Mouse (Mus musculus) inflammation-experienced regulatory T-cells, adult 6 months (primary cell): ENCODE measurements around the gene Gm15448. TPM values are rescaled to one million over a fixed set of nuclear protein-coding genes. Genes with fewer than 3 reads are reported as not detected.
"Not testable (repeated sequence)": the region's sequence is repeated elsewhere in the genome, so short reads cannot be mapped to it uniquely, and the experiment has no call there.

ENCODE experiments used
- ATAC-seq: one replicate; pipeline ENCODE4 v1.8.0; 2017
- polyA plus RNA-seq, 3 experiments: library from polyadenylated mRNA; unstranded; fragments of 100-300 nt; shearing (Covaris generic); gene quantifications; one replicate each; pipeline ENCODE4 v1.2.1; 2017

Gm15448 gene
- not detected for polyA plus RNA-seq

DNA sequence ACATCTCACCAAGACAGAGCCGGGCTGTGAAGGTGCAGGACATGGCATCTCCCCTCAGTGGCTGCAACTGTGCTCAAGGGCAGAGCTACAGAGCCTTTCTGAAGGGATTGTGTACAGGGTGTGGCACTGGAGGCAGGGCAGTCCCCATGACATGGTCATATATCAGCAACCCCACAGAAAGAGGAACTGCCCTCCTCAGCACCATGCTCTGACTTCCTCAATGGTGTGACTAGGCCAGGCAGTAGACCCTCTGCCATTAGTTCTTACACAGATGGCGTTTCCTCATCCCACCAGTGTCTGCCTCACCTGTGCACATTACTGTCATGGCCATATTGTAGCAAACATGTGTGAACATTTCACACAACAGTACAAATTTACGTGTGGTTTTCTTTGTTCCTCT, at the start of gene Gm15448:
TSS of gene Gm15448 (minus strand) at position 89 of the 400 bp plus-strand sequence.
- ATAC-seq, result not testable (repeated sequence)

DNA sequence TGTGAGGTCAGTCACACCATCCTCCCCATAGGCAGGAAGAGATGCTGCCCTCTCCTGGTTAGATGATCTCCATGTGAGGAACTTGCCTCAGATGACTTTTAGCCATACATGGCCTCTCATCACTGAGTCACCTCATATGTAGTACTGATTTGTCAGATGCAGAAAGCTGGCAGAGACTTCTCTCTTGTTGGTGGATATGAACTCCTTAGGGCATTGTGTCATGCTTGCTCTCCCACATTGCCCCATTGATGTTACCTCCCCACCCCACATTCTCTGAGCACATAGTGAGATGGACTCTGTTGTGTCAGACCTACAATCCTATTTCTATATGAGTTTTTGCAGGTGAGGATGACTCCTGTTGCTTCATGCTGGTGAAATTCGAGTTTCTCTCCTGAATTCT, 49.5 kb upstream of the Gm15448 start:
- not testable (repeated sequence) for ATAC-seq

DNA sequence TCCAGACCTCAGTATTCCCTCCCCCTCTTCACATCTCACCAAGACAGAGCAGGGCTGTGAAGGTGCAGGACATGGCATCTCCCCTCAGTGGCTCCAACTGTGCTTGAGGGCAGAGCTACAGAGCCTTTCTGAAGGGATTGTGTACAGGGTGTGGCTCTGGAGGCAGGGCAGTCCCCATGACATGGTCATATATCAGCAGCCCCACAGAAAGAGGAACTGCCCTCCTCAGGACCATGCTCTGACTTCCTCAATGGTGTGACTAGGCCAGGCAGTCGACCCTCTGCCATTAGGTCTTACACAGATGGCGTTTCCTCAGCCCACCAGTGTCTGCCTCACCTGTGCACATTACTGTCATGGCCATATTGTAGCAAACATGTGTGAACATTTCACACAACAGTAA, 19.5 kb upstream of the Gm15448 start, which contains the start of gene Pira2:
TSS of gene Pira2 (minus strand) at position 101 of the 400 bp plus-strand sequence.
- not testable (repeated sequence) for ATAC-seq

GRCm38 (mm10) chr7:3837854-3838253, 12.4 kb upstream of the Gm15448 start:
- not testable (repeated sequence) for ATAC-seq

GRCm38 (mm10) chr7:3830633-3831032, 5.1 kb upstream of the Gm15448 start:
- not testable (repeated sequence) for ATAC-seq

GRCm38 (mm10) chr7:3811912-3812311, 13.6 kb downstream of the Gm15448 start:
- ATAC-seq, result not testable (repeated sequence)

DNA sequence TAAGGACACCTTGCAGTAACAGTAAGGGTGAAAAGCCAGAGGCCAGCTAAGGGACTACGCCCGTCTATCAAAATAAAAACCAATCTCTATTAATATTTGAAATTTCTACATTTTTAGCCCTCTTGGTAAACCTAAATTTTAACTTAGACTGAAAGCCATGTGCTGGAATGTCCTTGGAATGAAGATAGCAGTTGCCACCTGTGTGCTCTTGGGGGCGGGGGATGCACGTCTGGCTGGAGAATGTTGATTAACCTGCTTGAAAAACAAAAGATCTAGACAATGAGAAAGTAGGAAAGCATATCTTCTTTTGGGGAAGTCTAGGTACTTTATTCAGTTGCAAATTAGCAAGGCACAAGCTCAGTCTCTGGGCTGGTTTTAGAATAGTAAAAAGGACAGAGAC, 22.6 kb downstream of the Gm15448 start:
- not testable (repeated sequence) for ATAC-seq

GRCm38 (mm10) chr7:3799940-3800339, 25.5 kb downstream of the Gm15448 start:
- ATAC-seq, result not testable (repeated sequence)

- not testable (repeated sequence) for ATAC-seq
Observed at GRCm38 (mm10) chr7:3796286-3796685, 29.2 kb downstream of the Gm15448 start.

Other genes with a start within 250 kb of the Gm15448 start
- gene Oscar, start 209.5 kb downstream of the Gm15448 start, polyA plus RNA-seq, result not detected
- gene Ndufa3, start 208.3 kb downstream of the Gm15448 start, polyA plus RNA-seq, result 100 to 1,000 TPM; 608 to 774 (median 726) TPM
- 10 to 100 TPM; 11.9 to 17.0 (median 15.0) TPM for gene Tfpt, start 195.8 kb downstream of the Gm15448 start, polyA plus RNA-seq
- 100 to 1,000 TPM in 1 of 3 experiments, 10 to 100 TPM in 2; 82.2 to 102 (median 91.2) TPM for gene Prpf31, start 195.7 kb downstream of the Gm15448 start, polyA plus RNA-seq
- gene Cnot3, start 180.4 kb downstream of the Gm15448 start, polyA plus RNA-seq, result 10 to 100 TPM; 30.0 to 47.0 (median 45.2) TPM
- gene Leng1, start 159.8 kb downstream of the Gm15448 start, polyA plus RNA-seq, result 1 to 10 TPM; 4.8 to 6.9 (median 6.0) TPM
- gene Tmc4, start 148.1 kb downstream of the Gm15448 start, polyA plus RNA-seq, result 10 to 100 TPM in 1 of 3 experiments, 1 to 10 TPM in 2; 5.5 to 14.4 (median 8.9) TPM
- gene Tsen34, start 132.8 kb downstream of the Gm15448 start, polyA plus RNA-seq, result 1 to 10 TPM; 7.0 to 9.4 (median 9.1) TPM
- gene Mboat7, start 132.2 kb downstream of the Gm15448 start, polyA plus RNA-seq, result 10 to 100 TPM; 19.1 to 30.5 (median 20.5) TPM
- 1,000 to 10,000 TPM; 2,959 to 5,702 (median 4,871) TPM for gene Rps9, start 121.7 kb downstream of the Gm15448 start, polyA plus RNA-seq
- 1 to 10 TPM in 1 of 3 experiments, under 1 TPM in 2; 0.15 to 2.4 (median 0.33) TPM for gene Pirb, start 105.3 kb downstream of the Gm15448 start, polyA plus RNA-seq
- gene Pira2, start 19.4 kb upstream of the Gm15448 start, polyA plus RNA-seq, result under 1 TPM in 1 of 3 experiments, not detected in 2; 0.62 TPM
- gene Gm14548, start 72.4 kb upstream of the Gm15448 start, polyA plus RNA-seq, result not detected
- gene Lilra6, start 89.8 kb upstream of the Gm15448 start, polyA plus RNA-seq, result not detected
- gene Lair1, start 237.5 kb upstream of the Gm15448 start, polyA plus RNA-seq, result 10 to 100 TPM in 1 of 3 experiments, 1 to 10 TPM in 2; 1.3 to 16.5 (median 2.3) TPM